Mouse (Mus musculus): ENCODE data around the gene Gm9817. TPM values are rescaled to one million over a fixed set of nuclear protein-coding genes. Genes with fewer than 3 reads are reported as not detected.
"Not testable (repeated sequence)": the region's sequence is repeated elsewhere in the genome, so short reads cannot be mapped to it uniquely, and the experiment has no call there.

The Gm9817 gene
- polyA plus RNA-seq (2014; fragmentation: Nextera tagmentation; extraction: Ambion mirVana): not detected in 2 replicates

- not testable (repeated sequence) for H3K27ac ChIP-seq (ENCODE audit: low read depth, low read length); H3K9me3 ChIP-seq (ENCODE audit: control insufficient read depth, low read length); ATAC-seq (ENCODE audit: insufficient read depth, low FRiP score, low TSS enrichment); H3K36me3 ChIP-seq (ENCODE audit: control insufficient read depth, insufficient read depth, low read length); H3K4me2 ChIP-seq (ENCODE audit: low read depth); H3K4me3 ChIP-seq (ENCODE audit: low read depth, low read length); DNase-seq (ENCODE audit: low spot score); H3K9ac ChIP-seq (ENCODE audit: low read length); H3K27me3 ChIP-seq (ENCODE audit: control insufficient read depth, insufficient read depth, low read length); H3K4me1 ChIP-seq (ENCODE audit: control insufficient read depth, insufficient read depth, low read length)
- 59% methylated on average over 15 of the region's 16 CpGs for WGBS
These were observed at the start of gene Gm9817 for GRCm38 (mm10) chr13:45078392-45078791. Gene Gm9817, plus strand, starts transcription at chr13:45078692.

GRCm38 (mm10) chr13:45029791-45030190 lies 48.7 kb upstream of the Gm9817 start:
- Histone ChIP-seq H3K9ac (ENCODE audit: low read length) (no peak overlapping the region), H3K27me3 (ENCODE audit: control insufficient read depth, insufficient read depth, low read length) (no peaks in the 10 kb centered on the region), H3K9me3 (ENCODE audit: control insufficient read depth, low read length) (no peaks in the 10 kb centered on the region), H3K27ac (ENCODE audit: low read depth, low read length) (no peak overlapping the region), H3K4me3 (ENCODE audit: low read depth, low read length) (no peak overlapping the region), H3K4me2 (ENCODE audit: low read depth) (no peak overlapping the region), H3K4me1 (ENCODE audit: control insufficient read depth, insufficient read depth, low read length) (no peaks in the 10 kb centered on the region), H3K36me3 (ENCODE audit: control insufficient read depth, insufficient read depth, low read length) (no peaks in the 10 kb centered on the region)
- ATAC-seq (ENCODE audit: insufficient read depth, low FRiP score, low TSS enrichment) (no peak), DNase-seq (ENCODE audit: low spot score) (no peak)
- 81% methylated on average over 1 of the region's 1 CpGs for WGBS

GRCm38 (mm10) chr13:45030830-45031229 lies 47.7 kb upstream of the Gm9817 start:
- Histone ChIP-seq H3K9ac (ENCODE audit: low read length) (no peak overlapping the region), H3K4me2 (ENCODE audit: low read depth) (no peak overlapping the region), H3K9me3 (ENCODE audit: control insufficient read depth, low read length) (no peaks in the 10 kb centered on the region), H3K36me3 (ENCODE audit: control insufficient read depth, insufficient read depth, low read length) (no peaks in the 10 kb centered on the region), H3K4me3 (ENCODE audit: low read depth, low read length) (no peak overlapping the region), H3K27ac (ENCODE audit: low read depth, low read length) (no peak overlapping the region), H3K4me1 (ENCODE audit: control insufficient read depth, insufficient read depth, low read length) (no peaks in the 10 kb centered on the region), H3K27me3 (ENCODE audit: control insufficient read depth, insufficient read depth, low read length) (no peaks in the 10 kb centered on the region)
- DNase-seq (ENCODE audit: low spot score): peak; percentile 93
- 14% methylated on average over 12 of the region's 12 CpGs for WGBS
- no peak for ATAC-seq (ENCODE audit: insufficient read depth, low FRiP score, low TSS enrichment)

- no peaks in the 10 kb centered on the region for H3K27me3 ChIP-seq (ENCODE audit: control insufficient read depth, insufficient read depth, low read length)
- no peak overlapping the region for H3K4me3 ChIP-seq (ENCODE audit: low read depth, low read length)
- H3K36me3 ChIP-seq (ENCODE audit: control insufficient read depth, insufficient read depth, low read length): no peaks in the 10 kb centered on the region
- ATAC-seq (ENCODE audit: insufficient read depth, low FRiP score, low TSS enrichment) (no peak), DNase-seq (ENCODE audit: low spot score) (no peak)
- H3K27ac ChIP-seq (ENCODE audit: low read depth, low read length): no peak overlapping the region
- no peak overlapping the region for H3K4me2 ChIP-seq (ENCODE audit: low read depth)
- WGBS: 62% methylated on average over 10 of the region's 10 CpGs
- no peaks in the 10 kb centered on the region for H3K9me3 ChIP-seq (ENCODE audit: control insufficient read depth, low read length)
- H3K4me1 ChIP-seq (ENCODE audit: control insufficient read depth, insufficient read depth, low read length): no peaks in the 10 kb centered on the region
- no peak overlapping the region for H3K9ac ChIP-seq (ENCODE audit: low read length)
These were observed 47.2 kb upstream of the Gm9817 start for GRCm38 (mm10) chr13:45031314-45031713.

GRCm38 (mm10) chr13:45031748-45032147 lies 46.7 kb upstream of the Gm9817 start:
- no peak for DNase-seq (ENCODE audit: low spot score)

GRCm38 (mm10) chr13:45032484-45032883 lies 46.0 kb upstream of the Gm9817 start:
- no peak for DNase-seq (ENCODE audit: low spot score)

More at GRCm38 (mm10) chr13:45031748-45032147, 46.7 kb upstream of the Gm9817 start:
- Histone ChIP-seq H3K4me2 (ENCODE audit: low read depth) (no peak overlapping the region), H3K36me3 (ENCODE audit: control insufficient read depth, insufficient read depth, low read length) (no peaks in the 10 kb centered on the region), H3K4me3 (ENCODE audit: low read depth, low read length) (no peak overlapping the region), H3K27me3 (ENCODE audit: control insufficient read depth, insufficient read depth, low read length) (no peaks in the 10 kb centered on the region), H3K9me3 (ENCODE audit: control insufficient read depth, low read length) (no peaks in the 10 kb centered on the region), H3K27ac (ENCODE audit: low read depth, low read length) (0 out of 2 replicates have a peak overlapping the region, but pooled peaks have one; percentile 8), H3K9ac (ENCODE audit: low read length) (no peak overlapping the region), H3K4me1 (ENCODE audit: control insufficient read depth, insufficient read depth, low read length) (no peaks in the 10 kb centered on the region)
- 62% methylated on average over 7 of the region's 7 CpGs for WGBS
- no peak for ATAC-seq (ENCODE audit: insufficient read depth, low FRiP score, low TSS enrichment)

GRCm38 (mm10) chr13:45033360-45033759 lies 45.1 kb upstream of the Gm9817 start:
- no peak overlapping the region for H3K4me3 ChIP-seq (ENCODE audit: low read depth, low read length)
- ATAC-seq (ENCODE audit: insufficient read depth, low FRiP score, low TSS enrichment): no peak
- H3K9me3 ChIP-seq (ENCODE audit: control insufficient read depth, low read length): no peaks in the 10 kb centered on the region
- 89% methylated on average over 10 of the region's 10 CpGs for WGBS
- no peak overlapping the region for H3K27ac ChIP-seq (ENCODE audit: low read depth, low read length)
- DNase-seq (ENCODE audit: low spot score): no peak
- no peak overlapping the region for H3K4me2 ChIP-seq (ENCODE audit: low read depth)
- H3K27me3 ChIP-seq (ENCODE audit: control insufficient read depth, insufficient read depth, low read length): no peaks in the 10 kb centered on the region
- H3K36me3 ChIP-seq (ENCODE audit: control insufficient read depth, insufficient read depth, low read length): no peaks in the 10 kb centered on the region
- H3K4me1 ChIP-seq (ENCODE audit: control insufficient read depth, insufficient read depth, low read length): no peaks in the 10 kb centered on the region
- H3K9ac ChIP-seq (ENCODE audit: low read length): no peak overlapping the region

More at GRCm38 (mm10) chr13:45032484-45032883, 46.0 kb upstream of the Gm9817 start:
- H3K9me3 ChIP-seq (ENCODE audit: control insufficient read depth, low read length): no peaks in the 10 kb centered on the region
- no peak overlapping the region for H3K4me2 ChIP-seq (ENCODE audit: low read depth)
- no peaks in the 10 kb centered on the region for H3K4me1 ChIP-seq (ENCODE audit: control insufficient read depth, insufficient read depth, low read length)
- no peak overlapping the region for H3K27ac ChIP-seq (ENCODE audit: low read depth, low read length)
- 82% methylated on average over 4 of the region's 4 CpGs for WGBS
- no peak overlapping the region for H3K4me3 ChIP-seq (ENCODE audit: low read depth, low read length)
- ATAC-seq (ENCODE audit: insufficient read depth, low FRiP score, low TSS enrichment): no peak
- H3K9ac ChIP-seq (ENCODE audit: low read length): no peak overlapping the region
- H3K27me3 ChIP-seq (ENCODE audit: control insufficient read depth, insufficient read depth, low read length): no peaks in the 10 kb centered on the region
- H3K36me3 ChIP-seq (ENCODE audit: control insufficient read depth, insufficient read depth, low read length): no peaks in the 10 kb centered on the region

GRCm38 (mm10) chr13:45034759-45035158 lies 43.7 kb upstream of the Gm9817 start:
- Histone ChIP-seq H3K4me1 (ENCODE audit: control insufficient read depth, insufficient read depth, low read length) (no peaks in the 10 kb centered on the region), H3K27me3 (ENCODE audit: control insufficient read depth, insufficient read depth, low read length) (no peaks in the 10 kb centered on the region), H3K9ac (ENCODE audit: low read length) (no peak overlapping the region), H3K36me3 (ENCODE audit: control insufficient read depth, insufficient read depth, low read length) (no peaks in the 10 kb centered on the region), H3K4me2 (ENCODE audit: low read depth) (no peak overlapping the region), H3K27ac (ENCODE audit: low read depth, low read length) (no peak overlapping the region), H3K4me3 (ENCODE audit: low read depth, low read length) (no peak overlapping the region), H3K9me3 (ENCODE audit: control insufficient read depth, low read length) (no peaks in the 10 kb centered on the region)
- WGBS: 64% methylated on average over 7 of the region's 7 CpGs
- ATAC-seq (ENCODE audit: insufficient read depth, low FRiP score, low TSS enrichment) (no peak), DNase-seq (ENCODE audit: low spot score) (no peak)

GRCm38 (mm10) chr13:45036417-45036816 lies 42.1 kb upstream of the Gm9817 start:
- no peak overlapping the region for H3K4me2 ChIP-seq (ENCODE audit: low read depth)
- H3K27me3 ChIP-seq (ENCODE audit: control insufficient read depth, insufficient read depth, low read length): no peaks in the 10 kb centered on the region
- 84% methylated on average over 4 of the region's 4 CpGs for WGBS
- no peaks in the 10 kb centered on the region for H3K4me1 ChIP-seq (ENCODE audit: control insufficient read depth, insufficient read depth, low read length)
- no peaks in the 10 kb centered on the region for H3K9me3 ChIP-seq (ENCODE audit: control insufficient read depth, low read length)
- H3K4me3 ChIP-seq (ENCODE audit: low read depth, low read length): no peak overlapping the region
- DNase-seq (ENCODE audit: low spot score) (no peak), ATAC-seq (ENCODE audit: insufficient read depth, low FRiP score, low TSS enrichment) (no peak)
- H3K27ac ChIP-seq (ENCODE audit: low read depth, low read length): no peak overlapping the region
- no peak overlapping the region for H3K9ac ChIP-seq (ENCODE audit: low read length)
- no peaks in the 10 kb centered on the region for H3K36me3 ChIP-seq (ENCODE audit: control insufficient read depth, insufficient read depth, low read length)
